Mouse (Mus musculus): Measurements from ENCODE around the gene Olfr1419. TPM values are rescaled to one million over a fixed set of nuclear protein-coding genes. Genes with fewer than 3 reads are reported as not detected.

The Olfr1419 gene
- total and polyA plus RNA-seq, 3 experiments: not detected

- Histone ChIP-seq H3K27me3 (replicated peaks) (no peaks in the 10 kb centered on the region), H3K27ac (ENCODE audit: insufficient read depth, low read depth) (peak overlapping the region; percentile 46; the same call in 1 of the 2 replicates), H3K4me1 (ENCODE audit: control insufficient read depth in 1 of 2, insufficient read depth in 2 of 2) (peaks cover 7 to 39% of the 10 kb centered on the region in 2 experiments), H3K36me3 (replicated peaks in 1 of 2; ENCODE audit: control insufficient read depth in 1 of 2, insufficient read depth in 1 of 2, low read length in 1 of 2) (peaks cover 12 to 22% of the 10 kb centered on the region in 2 experiments), H3K9me3 (replicated peaks; ENCODE audit: low read length) (no peaks in the 10 kb centered on the region), H3K79me2 (replicated peaks; ENCODE audit: control insufficient read depth, extremely low read depth, insufficient read depth, poor library complexity, severe bottlenecking) (peaks cover 28% of the 10 kb centered on the region), H3K4me3 (replicated peaks in 1 of 3; ENCODE audit: low read depth in 2 of 3, low read length in 2 of 3, poor library complexity in 1 of 3) (peak overlapping the region; percentile 72 to 95 (median 73)), H3K9ac (ENCODE audit: insufficient read depth, low read depth) (peak overlapping the region; percentile 91), H3K4me2 (ENCODE audit: insufficient read depth, low read depth, poor library complexity, severe bottlenecking) (peak overlapping the region; percentile 92)
- DNase-seq (ENCODE audit: extremely low read depth): no peak
- in situ Hi-C loops (cut with MboI; ENCODE audit: low pct_ligation_motif_present, low pct_unique_long_range_greater_than_20kb, low sequenced_read_pairs): no loop called here
- no peak for TF ChIP-seq CTCF (conservative IDR thresholded peaks at IDR 0.05 in 1 of 2, IDR thresholded peaks at IDR 0.05 in 1 of 2; ENCODE audit: low read depth in 2 of 2, low read length in 2 of 2)
- TF ChIP-seq TBP (conservative IDR thresholded peaks at IDR 0.05; ENCODE audit: low read depth, low read length): 0 out of 2 replicates have a peak, but pooled peaks have one; percentile 33
- TF ChIP-seq MYC (IDR thresholded peaks at IDR 0.05; ENCODE audit: low read depth, low read length): no peak
- no peak for TF ChIP-seq SMC3 (IDR thresholded peaks at IDR 0.05; ENCODE audit: low read depth, low read length)
- TF ChIP-seq MEF2A (IDR thresholded peaks at IDR 0.05; ENCODE audit: borderline replicate concordance, low read depth, low read length): 0 out of 2 replicates have a peak, but pooled peaks have one; percentile 12
- TF ChIP-seq MAFK (IDR thresholded peaks at IDR 0.05; ENCODE audit: insufficient replicate concordance, low read length): no peak
- no peak for TF ChIP-seq ZKSCAN1 (IDR thresholded peaks at IDR 0.05; ENCODE audit: borderline replicate concordance, low read depth, low read length)
- no peak for TF ChIP-seq EP300 (IDR thresholded peaks at IDR 0.05; ENCODE audit: low read length)
- TF ChIP-seq RCOR1 (conservative IDR thresholded peaks at IDR 0.05; ENCODE audit: low read depth, low read length): 0 out of 2 replicates have a peak, but pooled peaks have one; percentile 19
- dilution Hi-C loops (cut with MboI; ENCODE audit: extremely low pct_ligation_motif_present, extremely low pct_unique_long_range_greater_than_20kb, low sequenced_read_pairs): no loop called here
Measured at GRCm38 (mm10) chr19:11911603-11912002, 36.7 kb upstream of the Olfr1419 start.

GRCm38 (mm10) chr19:11911021-11911420 lies 36.1 kb upstream of the Olfr1419 start:
- H3K27me3 ChIP-seq (replicated peaks): no peaks in the 10 kb centered on the region
- peaks cover 23% of the 10 kb centered on the region for H3K79me2 ChIP-seq (replicated peaks; ENCODE audit: control insufficient read depth, extremely low read depth, insufficient read depth, poor library complexity, severe bottlenecking)
- H3K36me3 ChIP-seq (replicated peaks in 1 of 2; ENCODE audit: control insufficient read depth in 1 of 2, insufficient read depth in 1 of 2, low read length in 1 of 2): peaks cover 10 to 18% of the 10 kb centered on the region in 2 experiments
- peaks cover 7 to 35% of the 10 kb centered on the region in 2 experiments for H3K4me1 ChIP-seq (ENCODE audit: control insufficient read depth in 1 of 2, insufficient read depth in 2 of 2)
- H3K4me2 ChIP-seq (ENCODE audit: insufficient read depth, low read depth, poor library complexity, severe bottlenecking): peak overlapping the region; percentile 92
- H3K9ac ChIP-seq (ENCODE audit: insufficient read depth, low read depth): peak overlapping the region; percentile 91; the same call in 1 of the 2 replicates
- peak overlapping the region; percentile 72 to 95 (median 73) for H3K4me3 ChIP-seq (replicated peaks in 1 of 3; ENCODE audit: low read depth in 2 of 3, low read length in 2 of 3, poor library complexity in 1 of 3)
- H3K9me3 ChIP-seq (replicated peaks; ENCODE audit: low read length): no peaks in the 10 kb centered on the region
- in situ Hi-C loops (cut with MboI; ENCODE audit: low pct_ligation_motif_present, low pct_unique_long_range_greater_than_20kb, low sequenced_read_pairs): no loop called here
- dilution Hi-C loops (cut with MboI; ENCODE audit: extremely low pct_ligation_motif_present, extremely low pct_unique_long_range_greater_than_20kb, low sequenced_read_pairs): no loop called here
- TF ChIP-seq KAT2A (IDR thresholded peaks at IDR 0.05; ENCODE audit: insufficient replicate concordance, low read length) (no peak), USF1 (IDR thresholded peaks at IDR 0.05; ENCODE audit: low read depth, low read length) (no peak), MEF2A (IDR thresholded peaks at IDR 0.05; ENCODE audit: borderline replicate concordance, low read depth, low read length) (no peak), ZMIZ1 (IDR thresholded peaks at IDR 0.05; ENCODE audit: low read depth, low read length) (no peak), MAFK (IDR thresholded peaks at IDR 0.05; ENCODE audit: insufficient replicate concordance, low read length) (no peak), MYC (IDR thresholded peaks at IDR 0.05; ENCODE audit: low read depth, low read length) (no peak), JUN (IDR thresholded peaks at IDR 0.05; ENCODE audit: insufficient read depth, low read depth, low read length) (no peak), ZC3H11A (IDR thresholded peaks at IDR 0.05; ENCODE audit: low read depth, low read length) (no peak), GABPA (IDR thresholded peaks at IDR 0.05; ENCODE audit: insufficient replicate concordance, low read depth, low read length) (no peak), SMC3 (IDR thresholded peaks at IDR 0.05; ENCODE audit: low read depth, low read length) (no peak), EP300 (IDR thresholded peaks at IDR 0.05; ENCODE audit: low read length) (no peak), ZKSCAN1 (IDR thresholded peaks at IDR 0.05; ENCODE audit: borderline replicate concordance, low read depth, low read length) (no peak), MAX (IDR thresholded peaks at IDR 0.05; ENCODE audit: low read length) (no peak)
- H3K27ac ChIP-seq (ENCODE audit: insufficient read depth, low read depth): no peak overlapping the region
- no peak for DNase-seq (ENCODE audit: extremely low read depth)

All from CH12.LX (cell line).